Mouse (Mus musculus): ENCODE data around the gene Sntg2.

GRCm38 (mm10) chr12:30348036-30348435, 25.1 kb downstream of the Sntg2 start:
- TF ChIP-seq CTCF (IDR thresholded peaks at IDR 0.05; ENCODE audit: extremely low read depth, insufficient read depth, low read length) (no peak), POLR2A (IDR thresholded peaks at IDR 0.05; ENCODE audit: extremely low read depth, insufficient read depth, low read length) (no peak)

Data from cortical plate, adult 2 months (tissue).